Mouse (Mus musculus) intestine, embryonic 15.5 days (tissue): Measurements from ENCODE around the gene Gm43191. TPM values are rescaled to one million over a fixed set of nuclear protein-coding genes. Genes with fewer than 3 reads are reported as not detected.
"Not testable (repeated sequence)": the region's sequence is repeated elsewhere in the genome, so short reads cannot be mapped to it uniquely, and the experiment has no call there.

Source experiments
- ATAC-seq: fragments of 200-750 bp; cut with Nextera tagmentation; 2 replicates; pipeline ENCODE4 v1.8.0; 2017; ENCODE audit warnings: moderate TSS enrichment, moderate library complexity
- H3K27ac ChIP-seq: fragments of 300-500 bp; sonication (generic); 2 replicates; pipeline ENCODE4 v1.5.1; 2015; ENCODE audit warnings: mild to moderate bottlenecking, inconsistent platforms
- H3K27me3 ChIP-seq: fragments of 300-500 bp; sonication (generic); replicated peaks from 2 replicates; pipeline ENCODE4 v1.6.1; 2015; ENCODE audit warnings: inconsistent platforms
- H3K36me3 ChIP-seq: fragments of 300-500 bp; sonication (generic); 2 replicates; pipeline ENCODE4 v1.6.1; 2015; ENCODE audit warnings: inconsistent platforms
- H3K4me1 ChIP-seq: fragments of 300-500 bp; sonication (generic); replicated peaks from 2 replicates; pipeline ENCODE4 v1.6.1; 2015; ENCODE audit warnings: inconsistent platforms
- H3K4me2 ChIP-seq: fragments of 300-500 bp; sonication (generic); replicated peaks from 2 replicates; pipeline ENCODE4 v1.6.1; 2015; ENCODE audit warnings: mild to moderate bottlenecking, inconsistent platforms
- H3K4me3 ChIP-seq: fragments of 300-500 bp; sonication (generic); replicated peaks from 2 replicates; pipeline ENCODE4 v1.5.1; 2015; ENCODE audit warnings: inconsistent platforms
- H3K9ac ChIP-seq: fragments of 300-500 bp; sonication (generic); 2 replicates; pipeline ENCODE4 v1.6.1; 2015; ENCODE audit warnings: inconsistent platforms
- H3K9me3 ChIP-seq: fragments of 300-500 bp; sonication (generic); 2 replicates; pipeline ENCODE4 v1.6.1; 2016; ENCODE audit warnings: inconsistent platforms
- whole genome bisulfite sequencing: fragments of 180-500 bp; shearing (Covaris S2); methylation state at CpG from one replicate; pipeline ENCODE4 v1.1.7; 2015; 5-methylcytosine and 5-hydroxymethylcytosine counted together
- polyA plus RNA-seq: library from polyadenylated mRNA; unstranded; fragments of >200 nt; fragmentation: Nextera tagmentation; extraction: Ambion mirVana; gene quantifications from 2 replicates; pipeline ENCODE4 v1.2.1, GENCODE M21; 2015

The Gm43191 gene
- polyA plus RNA-seq, 1 experiment from 2014 or later = not detected

DNA sequence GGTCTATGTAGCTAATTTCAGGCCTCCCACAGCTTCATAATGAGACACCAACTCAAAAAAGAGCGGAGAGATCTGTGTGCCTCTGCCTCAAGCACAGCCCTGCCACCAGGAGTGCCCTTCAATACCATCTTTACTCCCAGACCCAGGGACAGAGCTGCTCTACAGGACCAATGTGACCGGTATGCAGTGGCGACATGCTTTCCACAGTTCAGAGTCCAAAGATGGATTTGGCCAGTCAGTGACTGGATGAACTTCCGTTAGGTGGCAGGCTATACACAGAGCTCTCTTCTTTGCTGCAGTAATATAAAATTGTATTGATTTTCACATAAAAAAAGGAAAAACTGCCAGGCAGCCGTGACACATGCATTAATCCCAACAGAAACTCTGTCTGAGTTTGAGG, 22.8 kb upstream of the Gm43191 start:
- Histone ChIP-seq H3K9me3 (no peaks in the 10 kb centered on the region), H3K9ac (no peak overlapping the region), H3K27me3 (no peaks in the 10 kb centered on the region), H3K4me1 (no peaks in the 10 kb centered on the region), H3K36me3 (no peaks in the 10 kb centered on the region), H3K27ac (no peak overlapping the region), H3K4me2 (no peak overlapping the region), H3K4me3 (no peak overlapping the region)
- 0 out of 2 replicates have a peak, but pooled peaks have one; percentile 39 for ATAC-seq
- 88% methylated on average over 5 of the region's 5 CpGs for WGBS

DNA sequence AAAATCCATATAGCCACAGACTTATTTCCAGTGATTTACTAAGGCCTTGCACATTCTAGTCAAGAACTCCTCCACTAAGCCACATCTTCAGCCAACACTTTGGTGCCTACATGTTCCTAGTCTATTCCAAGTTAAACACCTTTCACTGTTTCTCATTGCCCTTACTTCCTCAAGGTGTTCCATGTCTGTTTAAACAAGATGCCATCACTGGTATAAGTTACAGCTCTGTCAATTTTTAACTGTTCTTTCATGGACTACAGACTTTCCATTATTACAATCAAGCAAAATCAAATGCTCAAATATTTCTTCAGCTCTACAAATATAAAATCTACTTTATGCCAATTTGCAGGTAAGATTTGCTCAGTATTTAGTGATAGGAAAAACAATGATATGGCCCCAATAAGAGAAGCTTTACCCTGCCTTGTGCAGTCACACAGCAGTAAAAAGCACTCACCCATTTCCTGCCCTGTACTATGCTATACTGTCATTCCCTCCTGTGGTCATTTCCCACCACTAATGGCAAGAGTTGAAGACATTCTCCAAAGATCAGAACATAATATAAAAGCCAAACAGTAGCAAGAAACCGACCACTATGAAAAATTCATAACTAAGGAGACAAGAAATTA, 21.7 kb upstream of the Gm43191 start:
- Histone ChIP-seq H3K9me3 (no peaks in the 10 kb centered on the region), H3K36me3 (no peaks in the 10 kb centered on the region), H3K27me3 (no peaks in the 10 kb centered on the region), H3K4me1 (no peaks in the 10 kb centered on the region), H3K27ac (no peak overlapping the region), H3K4me3 (no peak overlapping the region), H3K9ac (no peak overlapping the region), H3K4me2 (no peak overlapping the region)
- ATAC-seq = no peak
- 87% methylated on average over 1 of the region's 1 CpGs for WGBS

DNA sequence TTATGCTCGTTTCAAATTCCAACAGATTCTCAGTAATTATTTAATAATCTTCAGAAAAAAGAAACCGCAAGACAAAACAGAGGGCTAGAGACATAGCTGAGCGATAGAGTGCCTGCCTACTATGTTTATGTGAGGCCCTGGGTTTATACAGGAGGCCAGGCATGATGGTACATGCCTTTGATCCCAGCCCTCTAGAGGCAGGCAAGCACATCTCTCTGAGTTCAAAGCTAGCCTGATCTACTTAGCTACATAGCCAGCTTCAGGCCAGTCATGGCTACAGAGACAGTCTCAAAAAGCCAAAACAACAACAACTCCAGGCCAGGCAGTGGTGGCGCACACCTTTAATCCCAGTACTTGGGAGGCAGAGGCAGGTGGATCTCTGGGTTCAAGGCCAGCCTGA, 20.5 kb upstream of the Gm43191 start:
- Histone ChIP-seq H3K36me3 (no peaks in the 10 kb centered on the region), H3K27me3 (no peaks in the 10 kb centered on the region), H3K27ac (no peak overlapping the region), H3K4me1 (no peaks in the 10 kb centered on the region), H3K4me2 (no peak overlapping the region), H3K9ac (no peak overlapping the region), H3K9me3 (no peaks in the 10 kb centered on the region), H3K4me3 (no peak overlapping the region)
- WGBS = 90% methylated on average over 4 of the region's 4 CpGs
- ATAC-seq = no peak

DNA sequence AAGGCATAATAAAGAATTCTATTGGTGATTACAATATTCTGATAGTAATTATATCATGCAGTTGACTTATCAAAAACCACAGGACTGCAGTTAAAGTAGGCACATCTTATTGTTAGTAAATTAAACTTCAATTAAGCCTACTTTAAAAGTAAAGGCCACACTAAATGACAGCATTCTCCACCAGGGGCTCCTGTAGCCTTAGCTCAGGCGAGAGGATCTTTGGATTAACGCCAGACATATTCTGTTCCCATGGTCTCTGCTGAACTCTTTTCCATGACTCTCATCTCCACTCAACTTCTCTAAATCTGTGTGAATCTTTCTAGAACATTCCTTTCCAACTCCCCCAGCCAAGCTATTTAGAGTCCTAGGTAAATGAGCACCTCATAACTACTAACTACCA, 17.7 kb upstream of the Gm43191 start:
- H3K36me3 ChIP-seq = no peaks in the 10 kb centered on the region

GRCm38 (mm10) chr3:116695666-116695985, 14.6 kb upstream of the Gm43191 start:
- 84% methylated on average over 2 of the region's 2 CpGs for WGBS
- no peak overlapping the region for H3K9ac ChIP-seq
- no peaks in the 10 kb centered on the region for H3K36me3 ChIP-seq
- H3K27ac ChIP-seq = no peak overlapping the region
- H3K27me3 ChIP-seq = no peaks in the 10 kb centered on the region
- no peak overlapping the region for H3K4me3 ChIP-seq
- H3K4me2 ChIP-seq = no peak overlapping the region
- ATAC-seq = no peak
- H3K4me1 ChIP-seq = no peaks in the 10 kb centered on the region
- H3K9me3 ChIP-seq = no peaks in the 10 kb centered on the region

More for the DNA sequence above, 17.7 kb upstream of the Gm43191 start:
- 73% methylated on average over 2 of the region's 2 CpGs for WGBS
- Histone ChIP-seq H3K27ac (no peak overlapping the region), H3K9ac (no peak overlapping the region), H3K4me1 (no peaks in the 10 kb centered on the region), H3K27me3 (no peaks in the 10 kb centered on the region), H3K9me3 (no peaks in the 10 kb centered on the region), H3K4me2 (no peak overlapping the region), H3K4me3 (no peak overlapping the region)
- ATAC-seq = no peak

DNA sequence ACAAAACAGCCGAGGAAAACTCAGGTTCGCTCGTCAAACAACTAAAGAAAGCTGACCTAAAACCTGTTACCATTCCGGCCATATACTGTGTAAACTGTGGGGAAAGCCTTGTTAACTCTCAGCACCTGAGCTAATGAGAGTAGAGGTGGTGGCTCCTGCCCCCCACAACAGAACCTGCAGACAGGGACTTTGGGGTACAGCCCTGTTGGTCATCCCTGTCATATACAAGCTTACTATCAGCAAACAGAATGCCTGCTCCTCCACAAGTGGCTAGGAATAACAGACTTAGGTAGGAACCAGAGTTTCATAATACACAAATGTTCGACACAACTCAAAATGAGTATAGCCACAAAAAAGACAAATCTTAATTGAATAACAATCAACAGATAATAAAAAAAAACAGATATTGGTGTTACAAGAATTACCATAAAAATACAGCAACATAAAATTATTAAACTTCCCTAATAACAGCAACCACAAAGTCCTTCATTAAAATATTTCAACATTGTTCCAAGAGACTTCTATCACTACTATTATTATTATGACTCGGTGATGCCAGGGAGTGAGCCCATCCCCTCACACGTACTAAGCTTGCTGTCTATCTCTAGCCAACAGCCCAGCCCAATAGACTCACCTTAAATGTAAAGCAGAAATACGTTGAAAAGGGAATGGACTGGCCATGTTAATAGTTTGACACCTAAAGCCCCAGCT, 14.1 kb upstream of the Gm43191 start:
- H3K4me2 ChIP-seq = no peak overlapping the region
- no peak for ATAC-seq
- H3K27ac ChIP-seq = no peak overlapping the region
- no peak overlapping the region for H3K9ac ChIP-seq
- no peaks in the 10 kb centered on the region for H3K9me3 ChIP-seq
- WGBS = 84% methylated on average over 8 of the region's 8 CpGs
- H3K4me3 ChIP-seq = no peak overlapping the region
- H3K36me3 ChIP-seq = no peaks in the 10 kb centered on the region
- H3K27me3 ChIP-seq = no peaks in the 10 kb centered on the region
- no peaks in the 10 kb centered on the region for H3K4me1 ChIP-seq

GRCm38 (mm10) chr3:116694312-116694711, 13.3 kb upstream of the Gm43191 start:
- Histone ChIP-seq H3K27ac (no peak overlapping the region), H3K27me3 (no peaks in the 10 kb centered on the region), H3K9me3 (no peaks in the 10 kb centered on the region), H3K9ac (no peak overlapping the region), H3K4me1 (no peaks in the 10 kb centered on the region), H3K36me3 (no peaks in the 10 kb centered on the region), H3K4me2 (no peak overlapping the region), H3K4me3 (no peak overlapping the region)
- WGBS = 88% methylated on average over 3 of the region's 3 CpGs
- no peak for ATAC-seq

DNA sequence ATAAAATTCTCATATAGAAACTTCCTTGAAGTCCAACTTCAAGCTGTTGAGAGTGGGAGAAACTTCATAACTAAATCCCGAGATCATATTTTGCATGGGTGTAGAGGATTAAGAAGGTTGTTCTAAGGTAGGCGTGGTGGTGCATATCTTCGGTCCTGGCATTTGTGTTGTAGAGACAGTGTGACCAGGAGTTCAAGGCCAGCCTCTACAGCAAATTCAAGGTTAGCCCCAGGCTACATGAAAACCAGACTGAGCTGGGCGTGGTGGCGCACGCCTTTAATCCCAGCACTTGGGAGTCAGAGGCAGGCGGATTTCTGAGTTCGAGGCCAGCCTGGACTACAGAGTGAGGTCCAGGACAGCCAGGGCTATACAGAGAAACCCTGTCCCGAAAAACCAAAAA, 16.8 kb downstream of the Gm43191 start:
- ATAC-seq, H3K4me2 ChIP-seq, H3K4me3 ChIP-seq, H3K27me3 ChIP-seq, H3K9ac ChIP-seq, H3K27ac ChIP-seq, H3K9me3 ChIP-seq, H3K36me3 ChIP-seq: not testable (repeated sequence)
- 93% methylated on average over 9 of the region's 9 CpGs for WGBS
- peaks cover 11% of the 10 kb centered on the region; the same call in 1 of the 2 replicates for H3K4me1 ChIP-seq

- H3K4me1 ChIP-seq = peaks cover 18% of the 10 kb centered on the region
- ATAC-seq = peak; percentile 99
- peak within 1 kb of the TSS; percentile 100 for H3K9ac ChIP-seq
- peak within 1 kb of the TSS; percentile 95 for H3K27ac ChIP-seq
- peak within 1 kb of the TSS; percentile 99 for H3K4me3 ChIP-seq
- H3K27me3 ChIP-seq = no peaks in the 10 kb centered on the region
- WGBS = under 1% methylated on average over 39 of the region's 39 CpGs
- H3K4me2 ChIP-seq = peak within 1 kb of the TSS; percentile 60
- H3K9me3 ChIP-seq = no peaks in the 10 kb centered on the region
- H3K36me3 ChIP-seq = no peaks in the 10 kb centered on the region
Measured at GRCm38 (mm10) chr3:116662463-116662863, 18.6 kb downstream of the Gm43191 start, which contains the start of gene Mfsd14a. Gene Mfsd14a, minus strand, starts transcription at chr3:116662677.

DNA sequence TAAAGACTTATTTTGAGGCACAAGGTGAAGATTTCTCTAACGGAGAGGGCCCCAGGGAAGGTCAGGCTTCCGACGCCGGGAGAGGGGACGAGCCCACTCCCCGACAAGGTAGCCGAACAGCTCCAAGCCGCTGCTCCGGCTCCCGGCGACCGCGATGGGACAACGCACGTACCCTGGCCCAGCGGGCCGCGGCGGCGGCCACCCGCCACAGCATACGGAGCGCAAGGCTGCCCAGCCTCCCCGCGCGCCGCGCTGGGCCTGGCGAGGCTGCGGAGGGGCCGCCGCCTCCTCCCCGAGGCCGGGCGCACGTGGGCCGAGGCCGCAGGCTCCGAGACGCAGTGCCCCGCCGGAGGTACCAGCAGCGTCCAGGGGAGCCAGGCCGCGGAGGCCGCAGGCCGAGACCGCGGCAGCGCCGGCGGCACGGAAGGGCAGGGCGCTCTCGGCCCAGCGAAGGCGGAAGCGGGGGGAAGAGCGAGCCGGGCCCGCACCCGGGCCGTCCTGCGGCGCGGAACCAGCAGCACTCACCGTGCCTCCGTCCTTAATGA, 19.1 kb downstream of the Gm43191 start:
- peak overlapping the region; percentile 60 for H3K4me2 ChIP-seq
- peak overlapping the region; percentile 95 for H3K27ac ChIP-seq
- H3K4me3 ChIP-seq = peak overlapping the region; percentile 99
- no peaks in the 10 kb centered on the region for H3K27me3 ChIP-seq
- no peaks in the 10 kb centered on the region for H3K36me3 ChIP-seq
- H3K9ac ChIP-seq = peak overlapping the region; percentile 100
- H3K9me3 ChIP-seq = no peaks in the 10 kb centered on the region
- H3K4me1 ChIP-seq = peaks cover 20% of the 10 kb centered on the region
- WGBS = under 1% methylated on average over 58 of the region's 68 CpGs
- ATAC-seq = peak; percentile 90

DNA sequence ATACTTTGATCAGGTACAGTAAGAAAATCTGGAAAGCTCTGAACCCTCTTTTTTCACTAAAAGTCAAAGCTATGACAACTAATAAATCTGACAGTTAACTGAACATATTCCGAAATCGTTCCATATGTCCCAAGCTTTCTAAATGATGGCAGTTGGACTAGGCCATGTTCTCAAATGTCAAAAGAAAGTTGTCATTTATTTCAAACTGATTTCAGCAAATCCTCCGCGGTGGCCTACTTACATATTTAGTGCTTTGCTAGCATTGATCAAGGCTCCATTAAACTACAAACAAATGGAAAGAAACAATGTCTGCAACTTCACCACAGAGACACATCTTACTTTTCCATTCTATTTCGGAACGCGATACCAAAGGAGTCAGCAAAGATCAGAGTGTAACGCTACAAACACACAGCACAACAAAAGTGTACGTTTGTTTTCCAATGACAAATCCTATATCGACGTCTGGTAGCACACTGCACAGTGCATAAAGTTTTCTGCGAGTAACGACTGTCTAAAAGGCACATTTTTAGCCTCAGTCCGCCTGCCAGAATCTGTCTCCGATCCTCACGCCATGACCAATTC, 19.7 kb downstream of the Gm43191 start:
- no peak for ATAC-seq
- H3K4me2 ChIP-seq = peak overlapping the region; percentile 60
- H3K4me1 ChIP-seq = peaks cover 20% of the 10 kb centered on the region
- H3K4me3 ChIP-seq = peak overlapping the region; percentile 99
- H3K27ac ChIP-seq = peak overlapping the region; percentile 95
- no peaks in the 10 kb centered on the region for H3K9me3 ChIP-seq
- no peaks in the 10 kb centered on the region for H3K36me3 ChIP-seq
- peak overlapping the region; percentile 100 for H3K9ac ChIP-seq
- WGBS = 3% methylated on average over 16 of the region's 16 CpGs
- no peaks in the 10 kb centered on the region for H3K27me3 ChIP-seq

DNA sequence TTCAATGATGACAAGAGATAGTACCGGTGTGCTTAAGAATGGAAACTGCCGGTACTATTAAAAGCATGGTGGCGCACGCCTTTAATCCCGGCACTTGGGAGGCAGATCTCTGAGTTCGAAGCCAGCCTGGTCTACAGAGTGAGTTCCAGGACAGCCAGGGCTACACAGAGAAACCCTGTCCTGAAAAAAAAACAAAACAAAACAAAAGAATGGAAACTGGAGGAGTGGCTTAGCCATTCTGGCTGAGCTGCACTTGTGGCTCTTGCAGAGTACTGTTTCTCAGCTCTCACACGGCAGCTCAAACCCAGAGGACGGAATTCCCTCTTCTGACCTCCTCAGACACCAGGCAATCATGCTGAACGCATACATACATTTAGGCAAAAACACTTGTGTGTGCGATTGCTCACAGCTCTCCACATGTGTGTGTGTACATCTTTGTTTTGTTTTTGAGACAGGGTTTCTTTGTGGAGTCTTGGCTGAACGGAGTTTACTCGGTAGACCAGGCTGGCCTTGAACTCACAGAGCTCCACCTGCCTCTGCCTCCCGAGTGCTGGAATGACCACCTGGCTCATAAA, 21.1 kb downstream of the Gm43191 start:
- Histone ChIP-seq H3K4me1 (peaks cover 20% of the 10 kb centered on the region), H3K36me3 (no peaks in the 10 kb centered on the region), H3K9me3 (no peaks in the 10 kb centered on the region), H3K9ac (no peak overlapping the region), H3K4me2 (peak overlapping the region; percentile 4; the same call in 1 of the 2 replicates), H3K4me3 (no peak overlapping the region), H3K27ac (no peak overlapping the region), H3K27me3 (no peaks in the 10 kb centered on the region)
- WGBS = 83% methylated on average over 13 of the region's 13 CpGs
- ATAC-seq = no peak
